Mouse (Mus musculus) midbrain, embryonic 12.5 days (tissue): ENCODE data around the gene Hist1h1d. TPM values are rescaled to one million over a fixed set of nuclear protein-coding genes. Genes with fewer than 3 reads are reported as not detected.
"Not testable (repeated sequence)": the region's sequence is repeated elsewhere in the genome, so short reads cannot be mapped to it uniquely, and the experiment has no call there.

Experiments
- ATAC-seq: fragments of 200-750 bp; cut with Nextera tagmentation; 2 replicates; pipeline ENCODE4 v1.8.0; 2017; ENCODE audit warnings: low read depth, moderate TSS enrichment, moderate library complexity; ENCODE audit not compliant: low FRiP score
- H3K27ac ChIP-seq: fragments of 300-500 bp; sonication (generic); replicated peaks from 2 replicates; pipeline ENCODE4 v1.5.1; 2016; ENCODE audit warnings: mild to moderate bottlenecking
- H3K27me3 ChIP-seq: fragments of 300-500 bp; sonication (generic); 2 replicates; pipeline ENCODE4 v1.6.1; 2016; ENCODE audit warnings: mild to moderate bottlenecking
- H3K36me3 ChIP-seq: fragments of 300-500 bp; sonication (generic); 2 replicates; pipeline ENCODE4 v1.6.1; 2016
- H3K4me1 ChIP-seq: fragments of 300-500 bp; sonication (generic); 2 replicates; pipeline ENCODE4 v1.6.1; 2016
- H3K4me2 ChIP-seq: fragments of 300-500 bp; sonication (generic); replicated peaks from 2 replicates; pipeline ENCODE4 v1.6.1; 2016; ENCODE audit warnings: mild to moderate bottlenecking, moderate library complexity
- H3K4me3 ChIP-seq: fragments of 300-500 bp; sonication (generic); 2 replicates; pipeline ENCODE4 v1.5.1; 2016; ENCODE audit warnings: mild to moderate bottlenecking
- H3K9ac ChIP-seq: fragments of 300-500 bp; sonication (generic); replicated peaks from 2 replicates; pipeline ENCODE4 v1.6.1; 2016; ENCODE audit warnings: mild to moderate bottlenecking, moderate library complexity
- H3K9me3 ChIP-seq: fragments of 300-500 bp; sonication (generic); 2 replicates; pipeline ENCODE4 v1.6.1; 2016; ENCODE audit warnings: mild to moderate bottlenecking
- WGBS: fragments of 180-500 bp; shearing (Covaris S2); methylation state at CpG from one replicate; pipeline ENCODE4 v1.1.7; 2016; 5-methylcytosine and 5-hydroxymethylcytosine counted together
- polyA plus RNA-seq: library from polyadenylated mRNA; unstranded; fragments of >200 nt; fragmentation: Nextera tagmentation; extraction: Ambion mirVana; gene quantifications from 2 replicates; pipeline ENCODE4 v1.2.1, GENCODE M21; 2016

Gene Hist1h1d
- polyA plus RNA-seq, 1 experiment from 2014 or later = 0.45 TPM

DNA sequence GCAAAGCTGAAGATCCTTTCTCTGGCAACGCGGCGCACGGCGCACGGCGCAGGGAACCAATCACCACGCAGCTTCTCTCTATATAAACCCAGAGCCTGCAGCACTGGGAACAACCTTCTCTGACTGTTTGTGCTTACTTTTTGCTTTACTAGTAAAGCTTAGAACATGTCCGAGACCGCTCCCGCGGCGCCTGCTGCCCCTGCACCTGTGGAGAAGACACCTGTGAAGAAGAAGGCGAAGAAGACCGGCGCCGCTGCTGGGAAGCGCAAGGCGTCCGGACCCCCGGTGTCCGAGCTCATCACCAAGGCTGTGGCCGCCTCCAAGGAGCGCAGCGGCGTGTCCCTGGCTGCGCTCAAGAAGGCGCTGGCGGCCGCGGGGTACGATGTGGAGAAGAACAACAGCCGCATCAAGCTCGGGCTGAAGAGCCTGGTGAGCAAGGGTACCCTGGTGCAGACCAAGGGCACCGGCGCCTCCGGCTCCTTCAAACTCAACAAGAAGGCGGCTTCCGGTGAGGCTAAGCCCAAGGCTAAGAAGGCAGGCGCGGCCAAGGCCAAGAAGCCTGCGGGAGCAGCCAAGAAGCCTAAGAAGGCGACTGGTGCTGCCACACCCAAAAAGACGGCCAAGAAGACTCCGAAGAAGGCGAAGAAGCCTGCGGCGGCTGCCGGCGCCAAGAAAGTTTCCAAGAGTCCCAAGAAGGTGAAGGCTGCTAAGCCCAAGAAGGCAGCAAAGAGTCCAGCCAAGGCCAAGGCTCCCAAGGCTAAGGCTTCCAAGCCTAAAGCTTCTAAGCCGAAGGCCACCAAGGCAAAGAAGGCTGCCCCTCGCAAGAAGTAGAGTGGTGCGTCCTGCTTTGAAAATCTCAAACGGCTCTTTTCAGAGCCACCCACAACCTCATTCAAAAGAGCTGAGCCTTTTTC lies 2.1 kb downstream of the Hist1h1d start:
- ATAC-seq = peak; percentile 86
- Histone ChIP-seq H3K4me2 (peak overlapping the region; percentile 98), H3K9me3 (no peaks in the 10 kb centered on the region), H3K27ac (peak overlapping the region; percentile 97), H3K36me3 (no peaks in the 10 kb centered on the region), H3K9ac (peak overlapping the region; percentile 75), H3K4me3 (peak overlapping the region; percentile 59), H3K4me1 (peaks cover 22% of the 10 kb centered on the region), H3K27me3 (no peaks in the 10 kb centered on the region)
- under 1% methylated on average over 54 of the region's 54 CpGs for WGBS

GRCm38 (mm10) chr13:23555839-23556416 lies 2.9 kb downstream of the Hist1h1d start:
- Histone ChIP-seq H3K9ac (peak overlapping the region; percentile 75), H3K27me3 (no peaks in the 10 kb centered on the region), H3K4me3 (peak overlapping the region; percentile 59), H3K9me3 (no peaks in the 10 kb centered on the region), H3K4me1 (peaks cover 20% of the 10 kb centered on the region), H3K36me3 (no peaks in the 10 kb centered on the region), H3K4me2 (peak overlapping the region; percentile 98), H3K27ac (peak overlapping the region; percentile 97)
- WGBS = under 1% methylated on average over 18 of the region's 18 CpGs
- ATAC-seq = peak; percentile 76

- H3K4me1 ChIP-seq = peaks cover 20% of the 10 kb centered on the region
- no peak overlapping the region for H3K9ac ChIP-seq
- WGBS = 68% methylated on average over 3 of the region's 3 CpGs
- no peaks in the 10 kb centered on the region for H3K36me3 ChIP-seq
- peak overlapping the region; percentile 97; the same call in 1 of the 2 replicates for H3K27ac ChIP-seq
- H3K4me2 ChIP-seq = peak overlapping the region; percentile 98; the same call in 1 of the 2 replicates
- no peaks in the 10 kb centered on the region for H3K27me3 ChIP-seq
- no peak for ATAC-seq
- H3K4me3 ChIP-seq = no peak overlapping the region
- H3K9me3 ChIP-seq = no peaks in the 10 kb centered on the region
Measured at GRCm38 (mm10) chr13:23556906-23557305, 3.8 kb downstream of the Hist1h1d start.

GRCm38 (mm10) chr13:23560699-23561098 lies 7.6 kb downstream of the Hist1h1d start:
- not testable (repeated sequence) for H3K4me1 ChIP-seq, H3K27me3 ChIP-seq, H3K4me3 ChIP-seq, H3K9me3 ChIP-seq, ATAC-seq, H3K36me3 ChIP-seq, H3K9ac ChIP-seq
- H3K4me2 ChIP-seq = peak overlapping the region; percentile 26
- peak overlapping the region; percentile 65 for H3K27ac ChIP-seq
- 12% methylated on average over 2 of the region's 2 CpGs for WGBS

DNA sequence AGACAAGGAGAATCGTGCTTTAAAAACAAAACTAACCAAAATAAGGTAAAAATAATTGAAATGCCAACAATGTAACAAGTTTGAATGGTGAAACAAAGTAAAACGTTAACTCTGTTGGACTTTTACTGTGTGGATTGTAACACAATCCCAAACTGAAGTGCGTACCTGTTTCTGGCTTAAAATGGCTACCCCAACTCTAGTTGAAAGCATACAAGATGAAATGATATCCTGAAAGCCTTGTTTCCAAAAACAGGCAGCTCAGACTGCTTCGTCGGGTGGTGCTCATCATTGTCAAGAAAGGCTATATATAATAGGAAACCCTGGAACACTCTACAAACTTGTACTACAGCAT lies 8.4 kb downstream of the Hist1h1d start:
- not testable (repeated sequence) for H3K9me3 ChIP-seq, H3K36me3 ChIP-seq, H3K4me1 ChIP-seq, ATAC-seq, H3K27me3 ChIP-seq
- H3K4me2 ChIP-seq = peak overlapping the region; percentile 78
- H3K4me3 ChIP-seq = peak overlapping the region; percentile 46
- H3K27ac ChIP-seq = peak overlapping the region; percentile 98
- H3K9ac ChIP-seq = peak overlapping the region; percentile 49; the same call in 1 of the 2 replicates
- 0% methylated on average over 2 of the region's 5 CpGs for WGBS

DNA sequence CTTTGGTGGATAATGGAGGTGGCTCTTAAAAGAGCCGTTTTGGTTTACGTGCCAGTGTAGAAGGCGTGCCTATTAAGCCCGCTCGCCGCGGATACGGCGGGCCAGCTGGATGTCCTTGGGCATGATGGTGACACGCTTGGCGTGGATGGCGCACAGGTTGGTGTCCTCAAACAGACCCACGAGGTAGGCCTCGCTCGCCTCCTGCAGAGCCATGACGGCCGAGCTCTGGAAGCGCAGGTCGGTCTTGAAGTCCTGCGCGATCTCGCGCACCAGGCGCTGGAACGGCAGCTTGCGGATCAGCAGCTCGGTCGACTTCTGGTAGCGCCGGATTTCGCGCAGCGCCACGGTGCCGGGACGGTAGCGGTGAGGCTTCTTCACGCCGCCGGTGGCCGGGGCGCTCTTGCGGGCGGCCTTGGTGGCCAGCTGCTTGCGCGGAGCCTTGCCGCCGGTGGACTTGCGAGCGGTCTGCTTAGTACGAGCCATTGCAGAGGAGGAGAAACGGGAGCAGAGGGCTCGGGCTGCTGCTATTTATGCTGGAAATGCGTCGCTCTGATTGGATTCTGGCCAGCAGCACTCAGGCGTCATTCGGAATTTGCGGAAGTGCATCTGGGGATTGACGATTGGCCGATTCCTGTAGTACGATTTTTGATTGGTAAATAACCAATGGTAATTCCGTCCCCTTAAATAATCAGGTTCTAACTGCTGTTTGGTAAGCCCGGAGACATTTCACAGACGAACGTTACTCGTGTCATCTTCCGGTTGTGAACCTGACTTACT lies 9.0 kb downstream of the Hist1h1d start, which contains the start of gene Hist1h3e:
Gene Hist1h3e, minus strand, starts transcription at position 487 of the 777 bp plus-strand sequence.
- Histone ChIP-seq H3K27ac (peak within 1 kb of the TSS; percentile 98), H3K9ac (peak within 1 kb of the TSS; percentile 56), H3K4me3 (peak within 1 kb of the TSS; percentile 46), H3K4me2 (peak within 1 kb of the TSS; percentile 78)
- ATAC-seq = peak; percentile 98
- H3K4me1 ChIP-seq, H3K27me3 ChIP-seq, H3K36me3 ChIP-seq, H3K9me3 ChIP-seq: not testable (repeated sequence)
- under 1% methylated on average over 59 of the region's 67 CpGs for WGBS

DNA sequence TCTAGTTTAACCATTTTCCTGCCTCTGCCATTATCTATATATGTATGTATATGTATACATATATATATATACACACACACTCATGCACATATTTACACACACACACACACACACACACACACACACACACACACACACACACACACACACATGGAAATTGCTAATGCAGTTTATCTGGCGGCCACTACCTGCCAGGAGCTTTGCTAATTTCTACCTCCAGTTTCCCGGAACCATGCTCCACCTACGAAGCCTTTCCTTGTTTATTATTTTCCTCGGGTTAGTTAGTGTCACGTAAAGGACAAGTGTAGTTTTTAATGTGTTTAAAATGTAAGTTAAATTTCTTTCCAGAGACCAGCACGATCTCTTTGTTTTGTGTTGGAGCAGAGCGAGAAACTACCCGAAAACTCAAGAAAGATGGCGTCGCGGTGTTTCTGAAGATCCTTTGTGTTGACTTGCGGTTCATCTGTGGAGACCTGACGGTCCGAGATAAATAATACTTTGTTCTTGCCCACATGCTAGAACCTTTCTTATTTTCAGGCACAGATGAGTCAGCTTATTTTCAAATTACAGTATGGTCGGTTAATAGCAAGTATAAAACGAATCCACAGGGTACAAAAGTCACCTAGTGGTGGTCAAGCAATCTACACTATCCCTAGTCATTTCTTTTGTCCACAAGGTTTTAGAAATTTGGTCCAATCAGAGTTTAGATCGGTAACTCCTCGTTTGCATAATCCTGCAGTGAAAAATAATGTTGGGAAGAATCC lies 9.8 kb downstream of the Hist1h1d start:
- ATAC-seq = peak; percentile 46; the same call in 1 of the 2 replicates
- Histone ChIP-seq H3K36me3 (no peaks in the 10 kb centered on the region), H3K4me1 (0 out of 2 replicates have a peak, but pooled peaks cover 2% of the 10 kb centered on the region), H3K27ac (peak overlapping the region; percentile 98), H3K9ac (peak overlapping the region; percentile 56), H3K9me3 (no peaks in the 10 kb centered on the region), H3K4me3 (peak overlapping the region; percentile 46), H3K4me2 (peak overlapping the region; percentile 78), H3K27me3 (no peaks in the 10 kb centered on the region)
- WGBS = 2% methylated on average over 18 of the region's 18 CpGs

DNA sequence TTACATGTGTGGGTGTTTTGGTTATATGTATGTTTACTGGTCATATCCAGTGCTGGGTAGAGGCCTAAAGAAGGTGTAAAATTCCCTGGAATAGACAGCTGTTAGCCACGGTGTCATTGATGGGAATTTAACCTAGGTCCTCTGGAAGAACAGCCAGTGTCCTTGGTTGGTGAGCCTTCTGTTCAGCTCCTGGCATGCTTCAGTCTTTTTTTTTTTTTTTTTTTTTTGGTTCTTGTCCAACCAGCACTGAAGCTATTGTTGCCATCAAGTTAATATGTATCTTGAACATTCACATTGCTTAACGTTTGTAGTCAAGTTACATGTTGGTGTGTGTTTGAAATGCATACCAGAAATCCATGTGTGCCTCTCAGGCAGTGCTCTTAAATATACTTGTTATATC lies 11.4 kb downstream of the Hist1h1d start:
- H3K4me3 ChIP-seq = no peak overlapping the region
- peak overlapping the region; percentile 98; the same call in 1 of the 2 replicates for H3K27ac ChIP-seq
- no peaks in the 10 kb centered on the region for H3K9me3 ChIP-seq
- H3K4me2 ChIP-seq = no peak overlapping the region
- H3K36me3 ChIP-seq = no peaks in the 10 kb centered on the region
- no peak overlapping the region for H3K9ac ChIP-seq
- H3K4me1 ChIP-seq = 0 out of 2 replicates have a peak, but pooled peaks cover 2% of the 10 kb centered on the region
- ATAC-seq = no peak
- 96% methylated on average over 2 of the region's 2 CpGs for WGBS
- H3K27me3 ChIP-seq = no peaks in the 10 kb centered on the region

DNA sequence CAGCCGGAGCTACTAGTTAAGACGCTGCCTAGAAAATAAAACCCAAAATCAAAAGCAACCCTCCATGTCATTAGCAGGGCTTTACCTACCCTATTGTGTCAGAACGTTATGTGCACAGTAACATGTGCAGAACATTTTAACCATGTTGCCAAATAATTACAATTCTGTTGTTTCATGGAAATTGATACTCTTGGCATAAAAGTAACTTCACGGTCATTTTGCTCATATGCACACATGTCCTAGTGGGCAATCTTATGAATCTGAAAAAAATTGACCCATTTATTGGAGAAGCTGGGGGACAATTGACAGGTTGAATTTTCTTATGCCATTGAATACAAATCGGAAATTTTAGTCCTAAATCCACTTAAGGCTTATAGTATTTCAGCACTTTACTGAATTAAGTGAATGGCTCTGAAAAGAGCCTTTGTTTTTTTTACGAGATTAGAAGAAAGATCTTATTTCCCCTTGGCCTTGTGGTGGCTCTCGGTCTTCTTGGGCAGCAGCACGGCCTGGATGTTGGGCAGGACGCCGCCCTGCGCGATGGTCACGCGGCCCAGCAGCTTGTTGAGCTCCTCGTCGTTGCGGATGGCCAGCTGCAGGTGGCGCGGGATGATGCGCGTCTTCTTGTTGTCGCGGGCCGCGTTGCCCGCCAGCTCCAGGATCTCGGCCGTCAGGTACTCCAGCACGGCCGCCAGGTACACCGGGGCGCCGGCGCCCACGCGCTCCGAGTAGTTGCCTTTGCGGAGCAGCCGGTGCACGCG lies 17.4 kb downstream of the Hist1h1d start:
- H3K4me1 ChIP-seq = peaks cover 19% of the 10 kb centered on the region
- not testable (repeated sequence) for H3K36me3 ChIP-seq, ATAC-seq, H3K27me3 ChIP-seq, H3K9me3 ChIP-seq
- 2% methylated on average over 21 of the region's 41 CpGs for WGBS
- peak overlapping the region; percentile 68 for H3K4me2 ChIP-seq
- peak overlapping the region; percentile 42 for H3K4me3 ChIP-seq
- H3K9ac ChIP-seq = peak overlapping the region; percentile 50
- H3K27ac ChIP-seq = peak overlapping the region; percentile 96

DNA sequence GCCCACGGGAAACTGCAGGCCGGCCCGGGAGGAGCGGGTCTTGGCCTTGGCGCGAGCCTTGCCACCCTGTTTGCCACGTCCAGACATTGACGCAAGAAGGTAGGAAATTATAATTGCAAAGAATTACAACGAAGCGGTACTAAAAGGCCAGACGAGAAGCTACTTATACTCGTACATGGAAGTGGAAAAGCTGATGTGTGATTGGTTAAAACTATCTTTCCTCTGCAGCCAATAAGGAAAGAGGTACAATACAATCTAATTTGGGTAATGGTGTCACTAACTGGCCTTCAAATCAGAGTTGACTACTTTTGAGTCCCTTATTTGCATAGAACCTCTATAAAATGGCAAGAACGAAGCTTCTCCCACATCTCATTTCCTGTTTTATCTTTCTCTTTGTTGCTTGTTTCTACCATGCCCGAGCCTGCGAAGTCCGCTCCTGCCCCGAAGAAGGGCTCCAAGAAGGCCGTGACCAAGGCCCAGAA lies 18.0 kb downstream of the Hist1h1d start, which contains the start of the genes Hist1h2ae and Hist1h2bg:
Gene Hist1h2ae, minus strand, starts transcription at position 199 of the 482 bp plus-strand sequence.
Gene Hist1h2bg, plus strand, starts transcription at position 375 of the 482 bp plus-strand sequence.
- Histone ChIP-seq H3K9me3 (no peaks in the 10 kb centered on the region), H3K27ac (peak within 1 kb of the TSS; percentile 96), H3K36me3 (no peaks in the 10 kb centered on the region), H3K9ac (peak within 1 kb of the TSS; percentile 72), H3K4me2 (peak within 1 kb of the TSS; percentile 68), H3K4me1 (peaks cover 20% of the 10 kb centered on the region), H3K27me3 (no peaks in the 10 kb centered on the region), H3K4me3 (peak within 1 kb of the TSS; percentile 45)
- peak; percentile 91 for ATAC-seq
- WGBS = 0% methylated on average over 18 of the region's 18 CpGs
